Mouse (Mus musculus): Measurements from ENCODE around the gene Gm20388. TPM values are rescaled to one million over a fixed set of nuclear protein-coding genes. Genes with fewer than 3 reads are reported as not detected.

Gene Gm20388
- total RNA-seq, 1 experiment = 27.0 TPM

DNA sequence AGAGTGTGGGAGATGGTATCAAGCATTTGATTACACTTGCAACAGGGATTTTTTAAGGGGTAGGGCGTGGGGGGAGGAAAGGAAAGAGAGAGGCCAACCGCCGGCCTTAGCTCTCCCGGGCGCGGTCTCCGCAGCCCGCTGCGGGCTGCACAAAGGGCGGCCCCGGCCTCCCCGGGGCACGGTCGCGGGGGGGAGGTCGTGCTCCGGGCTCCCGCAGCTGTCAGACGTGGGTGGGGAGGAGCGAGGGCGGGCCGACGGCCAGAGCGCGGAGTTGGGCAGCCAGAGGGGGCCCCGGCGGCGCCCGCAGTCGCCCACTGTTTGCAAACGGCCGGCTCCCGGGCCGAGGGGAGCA is 576.7 kb downstream of the Gm20388 start:
- TF ChIP-seq HCFC1 (IDR thresholded peaks at IDR 0.05; ENCODE audit: borderline replicate concordance, insufficient read depth, low read length) = no peak
- TF ChIP-seq ZNF384 (IDR thresholded peaks at IDR 0.05; ENCODE audit: low read depth, low read length) = no peak
- no peak for TF ChIP-seq MAFK (IDR thresholded peaks at IDR 0.05; ENCODE audit: insufficient read depth, low read depth, low read length)
- no peak for TF ChIP-seq ZC3H11A (IDR thresholded peaks at IDR 0.05; ENCODE audit: borderline replicate concordance, low read depth, low read length)
- TF ChIP-seq CHD2 (IDR thresholded peaks at IDR 0.05; ENCODE audit: low read depth, low read length) = no peak
- Histone ChIP-seq H3K9ac (ENCODE audit: insufficient read depth, low read depth, low read length, poor library complexity, severe bottlenecking) (peak overlapping the region; percentile 70), H3K27ac (ENCODE audit: insufficient read depth, low read depth, low read length, poor library complexity, severe bottlenecking) (no peak overlapping the region), H3K4me3 (ENCODE audit: insufficient read depth in 1 of 2, low read depth in 1 of 2, low read length in 2 of 2, poor library complexity in 1 of 2, severe bottlenecking in 1 of 2) (peak overlapping the region; percentile 65 to 74), H3K9me3 (ENCODE audit: control insufficient read depth, insufficient read depth, low read depth, low read length) (no peaks in the 10 kb centered on the region), H3K4me1 (ENCODE audit: control insufficient read depth in 2 of 2, insufficient read depth in 2 of 2, low read length in 2 of 2, poor library complexity in 1 of 2) (peaks cover 9 to 24% of the 10 kb centered on the region in 2 experiments; a peak in 3 of 4 replicates), H3K36me3 (ENCODE audit: control insufficient read depth, insufficient read depth, low read length, poor library complexity, severe bottlenecking) (no peaks in the 10 kb centered on the region)
- in situ Hi-C loops (cut with MboI; ENCODE audit: low sequenced_read_pairs in 2 of 2, unreplicated experiment in 2 of 2) = no loop called here
- no peak for DNase-seq (ENCODE audit: low read depth, low spot score)

DNA sequence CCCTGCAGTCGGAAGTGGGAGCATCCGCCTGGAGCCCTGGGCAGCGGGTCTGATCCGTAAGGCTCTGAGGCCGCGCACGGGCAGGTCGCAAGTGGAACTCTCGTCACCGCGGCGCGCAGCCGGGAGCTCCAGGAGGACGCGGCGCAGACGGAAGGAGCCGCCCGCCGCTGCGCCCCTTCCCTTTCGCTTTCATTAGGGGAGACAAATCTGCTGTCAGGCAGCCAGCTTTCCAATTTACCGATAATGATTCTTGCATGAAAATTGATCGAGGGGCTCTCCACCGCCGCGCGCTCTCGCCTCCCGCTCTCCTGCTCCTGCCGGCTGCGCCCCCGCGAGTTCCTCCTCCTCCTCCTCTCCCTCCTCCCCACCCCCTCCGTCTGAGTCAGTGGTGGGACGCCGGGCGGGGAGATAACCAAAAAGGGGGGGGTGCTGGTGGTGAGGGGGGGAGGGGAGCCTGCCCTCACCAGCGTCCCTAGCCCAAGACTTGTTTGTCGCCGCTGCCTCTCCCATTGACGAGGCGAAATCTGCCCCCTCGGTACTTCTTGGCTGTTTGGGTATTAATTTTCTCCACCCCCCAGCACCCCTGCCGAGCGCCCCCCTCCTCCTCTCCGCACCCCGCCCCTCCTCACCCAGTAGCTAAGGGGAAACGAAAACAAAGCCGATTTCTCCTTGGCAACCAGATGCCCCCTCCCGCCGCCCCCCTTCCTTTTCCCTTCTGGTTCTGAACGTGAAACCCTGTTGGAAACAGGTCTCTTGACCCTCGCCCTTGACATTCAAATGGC is 577.3 kb downstream of the Gm20388 start:
- TF ChIP-seq ZNF384 (IDR thresholded peaks at IDR 0.05; ENCODE audit: low read depth, low read length) = no peak
- no peak for TF ChIP-seq HCFC1 (IDR thresholded peaks at IDR 0.05; ENCODE audit: borderline replicate concordance, insufficient read depth, low read length)
- TF ChIP-seq MAFK (IDR thresholded peaks at IDR 0.05; ENCODE audit: insufficient read depth, low read depth, low read length) = no peak
- no peak for TF ChIP-seq ZC3H11A (IDR thresholded peaks at IDR 0.05; ENCODE audit: borderline replicate concordance, low read depth, low read length)
- TF ChIP-seq CHD2 (IDR thresholded peaks at IDR 0.05; ENCODE audit: low read depth, low read length) = no peak

DNA sequence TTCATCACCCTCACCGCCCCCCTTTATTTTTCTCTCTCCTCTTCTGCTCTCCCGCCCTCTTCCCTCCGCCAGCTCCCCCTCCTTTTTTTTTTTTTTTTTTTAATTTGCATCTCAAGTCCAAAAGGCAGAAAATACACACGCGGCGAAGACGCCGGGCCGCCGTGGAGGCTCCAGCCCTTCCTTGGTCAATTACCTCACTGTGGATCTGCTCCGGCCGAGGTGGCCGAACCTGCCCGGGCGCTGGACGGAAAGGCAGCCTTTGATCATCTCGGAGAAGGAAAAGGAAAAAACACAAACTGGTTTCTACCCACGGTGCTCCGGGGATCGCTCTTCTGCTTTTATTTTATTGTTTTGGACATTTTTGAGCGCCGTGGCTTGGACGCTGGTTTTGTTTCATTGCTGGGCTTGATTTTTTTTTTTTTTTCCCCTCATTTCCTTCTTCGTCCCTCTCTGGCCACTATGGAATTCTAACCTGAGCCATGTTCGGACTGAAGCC is 578.0 kb downstream of the Gm20388 start:
- Histone ChIP-seq H3K9ac (ENCODE audit: insufficient read depth, low read depth, low read length, poor library complexity, severe bottlenecking) (peak overlapping the region; percentile 80), H3K36me3 (ENCODE audit: control insufficient read depth, insufficient read depth, low read length, poor library complexity, severe bottlenecking) (no peaks in the 10 kb centered on the region), H3K9me3 (ENCODE audit: control insufficient read depth, insufficient read depth, low read depth, low read length) (no peaks in the 10 kb centered on the region), H3K4me3 (ENCODE audit: insufficient read depth in 1 of 2, low read depth in 1 of 2, low read length in 2 of 2, poor library complexity in 1 of 2, severe bottlenecking in 1 of 2) (peak overlapping the region; percentile 65 to 74), H3K27ac (ENCODE audit: insufficient read depth, low read depth, low read length, poor library complexity, severe bottlenecking) (no peak overlapping the region; the same call in 1 of the 2 replicates), H3K4me1 (ENCODE audit: control insufficient read depth in 2 of 2, insufficient read depth in 2 of 2, low read length in 2 of 2, poor library complexity in 1 of 2) (peaks cover 9 to 29% of the 10 kb centered on the region in 2 experiments; a peak in 3 of 4 replicates)
- TF ChIP-seq ZNF384 (IDR thresholded peaks at IDR 0.05; ENCODE audit: low read depth, low read length) = peak; percentile 86
- no peak for TF ChIP-seq MAFK (IDR thresholded peaks at IDR 0.05; ENCODE audit: insufficient read depth, low read depth, low read length)
- in situ Hi-C loops (cut with MboI; ENCODE audit: low sequenced_read_pairs in 2 of 2, unreplicated experiment in 2 of 2) = no loop called here
- DNase-seq (ENCODE audit: low read depth, low spot score) = no peak

More for the DNA sequence above, 577.3 kb downstream of the Gm20388 start:
- Histone ChIP-seq H3K4me1 (ENCODE audit: control insufficient read depth in 2 of 2, insufficient read depth in 2 of 2, low read length in 2 of 2, poor library complexity in 1 of 2) (peaks cover 9 to 26% of the 10 kb centered on the region in 2 experiments; a peak in 3 of 4 replicates), H3K4me3 (ENCODE audit: insufficient read depth in 1 of 2, low read depth in 1 of 2, low read length in 2 of 2, poor library complexity in 1 of 2, severe bottlenecking in 1 of 2) (peak overlapping the region; percentile 65 to 74), H3K9me3 (ENCODE audit: control insufficient read depth, insufficient read depth, low read depth, low read length) (no peaks in the 10 kb centered on the region), H3K27ac (ENCODE audit: insufficient read depth, low read depth, low read length, poor library complexity, severe bottlenecking) (peak overlapping the region; percentile 35; the same call in 1 of the 2 replicates), H3K36me3 (ENCODE audit: control insufficient read depth, insufficient read depth, low read length, poor library complexity, severe bottlenecking) (no peaks in the 10 kb centered on the region), H3K9ac (ENCODE audit: insufficient read depth, low read depth, low read length, poor library complexity, severe bottlenecking) (peak overlapping the region; percentile 70)
- DNase-seq (ENCODE audit: low read depth, low spot score) = no peak
- in situ Hi-C loops (cut with MboI; ENCODE audit: low sequenced_read_pairs in 2 of 2, unreplicated experiment in 2 of 2) = no loop called here

DNA sequence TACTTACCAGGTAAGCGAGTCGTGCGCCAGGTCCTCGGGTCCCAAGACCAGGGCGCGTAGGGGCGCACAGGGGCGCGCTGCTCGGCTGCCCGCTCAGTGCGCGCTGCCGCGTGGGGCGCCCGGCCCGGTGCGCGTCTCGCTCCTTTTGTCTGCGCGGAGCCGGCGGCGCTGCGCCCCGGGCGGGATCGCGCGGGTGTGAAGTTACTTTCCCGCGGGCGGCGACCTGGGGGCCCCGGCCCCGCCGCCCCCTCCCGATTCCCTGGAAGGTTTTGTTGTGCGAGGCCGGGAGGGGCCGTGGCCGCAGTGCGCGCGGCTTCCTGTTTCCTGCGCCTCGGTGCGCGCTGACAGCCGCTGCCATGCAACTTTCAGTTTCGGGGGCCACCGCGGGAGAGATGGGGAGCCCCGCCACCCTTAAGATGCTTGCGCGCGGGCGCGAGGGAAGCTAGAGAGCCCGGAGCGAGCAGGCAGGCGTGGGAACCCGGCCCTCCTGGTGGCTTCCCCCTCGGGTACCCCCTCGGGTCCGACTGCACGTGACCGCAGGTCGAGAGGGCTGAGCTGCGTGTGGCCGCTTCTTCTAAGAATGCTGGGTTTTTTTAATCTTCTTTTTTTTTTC is 578.6 kb downstream of the Gm20388 start:
- H3K4me3 ChIP-seq (ENCODE audit: insufficient read depth in 1 of 2, low read depth in 1 of 2, low read length in 2 of 2, poor library complexity in 1 of 2, severe bottlenecking in 1 of 2) = peak overlapping the region; percentile 65 to 74
- no peak for DNase-seq (ENCODE audit: low read depth, low spot score)
- peak overlapping the region; percentile 80 for H3K9ac ChIP-seq (ENCODE audit: insufficient read depth, low read depth, low read length, poor library complexity, severe bottlenecking)
- in situ Hi-C loops (cut with MboI; ENCODE audit: low sequenced_read_pairs in 2 of 2, unreplicated experiment in 2 of 2) = no loop called here
- TF ChIP-seq CHD2 (IDR thresholded peaks at IDR 0.05; ENCODE audit: low read depth, low read length) = no peak
- TF ChIP-seq HCFC1 (IDR thresholded peaks at IDR 0.05; ENCODE audit: borderline replicate concordance, insufficient read depth, low read length) = no peak
- TF ChIP-seq ZC3H11A (IDR thresholded peaks at IDR 0.05; ENCODE audit: borderline replicate concordance, low read depth, low read length) = no peak
- no peak for TF ChIP-seq ZNF384 (IDR thresholded peaks at IDR 0.05; ENCODE audit: low read depth, low read length)
- no peak for TF ChIP-seq MAFK (IDR thresholded peaks at IDR 0.05; ENCODE audit: insufficient read depth, low read depth, low read length)
- H3K36me3 ChIP-seq (ENCODE audit: control insufficient read depth, insufficient read depth, low read length, poor library complexity, severe bottlenecking) = no peaks in the 10 kb centered on the region
- no peak overlapping the region; the same call in 1 of the 2 replicates for H3K27ac ChIP-seq (ENCODE audit: insufficient read depth, low read depth, low read length, poor library complexity, severe bottlenecking)
- peaks cover 9 to 33% of the 10 kb centered on the region in 2 experiments; a peak in 3 of 4 replicates for H3K4me1 ChIP-seq (ENCODE audit: control insufficient read depth in 2 of 2, insufficient read depth in 2 of 2, low read length in 2 of 2, poor library complexity in 1 of 2)
- H3K9me3 ChIP-seq (ENCODE audit: control insufficient read depth, insufficient read depth, low read depth, low read length) = no peaks in the 10 kb centered on the region
